Mouse (Mus musculus): ENCODE measurements at regions not wholly inside any gene's neighbourhood (a gene's known extent, or its start where the extent isn't known, plus 50 kb on each side); places are given as distances from the start of the nearest gene placed in this dataset.

DNA sequence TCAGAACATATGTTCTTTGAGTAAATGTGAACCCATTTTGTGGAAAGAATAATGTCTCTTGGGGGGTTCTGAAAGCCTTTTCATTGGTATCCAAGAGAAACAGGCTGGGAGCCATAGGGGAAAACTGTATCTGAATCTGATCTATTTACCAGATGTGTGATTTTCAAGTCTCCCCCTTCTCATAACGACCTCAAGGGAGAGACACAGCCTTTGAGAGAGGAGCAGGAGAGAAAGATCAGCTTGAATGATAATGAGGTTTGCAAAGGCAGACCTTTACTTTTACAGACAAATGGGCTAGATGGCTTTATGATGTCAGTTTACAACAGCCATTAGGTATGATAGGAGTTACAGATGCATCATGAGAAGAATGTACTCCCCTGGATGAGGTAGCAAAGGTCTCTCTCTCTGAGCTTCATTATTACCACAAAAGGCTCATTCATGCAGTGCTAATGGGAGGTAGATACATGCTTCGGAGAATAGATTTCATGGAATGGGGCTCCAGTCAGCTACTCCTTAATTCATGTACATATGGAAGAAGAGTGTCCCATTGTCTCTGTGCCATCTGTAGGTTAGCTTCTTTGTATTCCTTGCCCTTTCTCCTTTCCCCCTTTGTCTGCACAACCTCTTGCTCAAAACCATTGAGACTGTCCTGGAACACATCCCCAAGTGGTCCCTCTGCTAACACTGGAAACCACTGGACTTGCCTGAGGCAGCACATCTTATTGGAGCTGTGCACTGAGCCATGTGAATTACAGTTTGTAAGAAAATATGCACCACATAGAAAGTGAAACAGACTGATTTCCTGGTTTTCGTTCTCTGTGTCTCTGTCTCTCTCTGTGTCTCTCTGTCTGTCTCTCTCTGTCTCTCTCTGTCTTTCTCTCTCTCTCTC, 207.5 kb upstream of the Pter start:
- Histone ChIP-seq H3K36me3 (replicated peaks; ENCODE audit: control insufficient read depth, insufficient read depth, low read length) (no peaks in the 10 kb centered on the region), H3K4me2 (ENCODE audit: low read depth, low read length) (no peak overlapping the region), H3K27me3 (ENCODE audit: control insufficient read depth, insufficient read depth, low read length) (no peaks in the 10 kb centered on the region), H3K27ac (ENCODE audit: low read depth) (no peak overlapping the region), H3K9me3 (replicated peaks; ENCODE audit: control insufficient read depth, low read length) (no peaks in the 10 kb centered on the region), H3K4me1 (ENCODE audit: control insufficient read depth, insufficient read depth) (no peaks in the 10 kb centered on the region), H3K4me3 (ENCODE audit: low read depth, low read length) (no peak overlapping the region), H3K9ac (replicated peaks; ENCODE audit: low read depth, low read length) (no peak overlapping the region)
- DNase-seq (ENCODE audit: low spot score): no peak
- WGBS: 59% methylated on average over 3 of the region's 3 CpGs
- TF ChIP-seq EP300 (IDR thresholded peaks at IDR 0.05; ENCODE audit: low read depth) (no peak), CTCF (IDR thresholded peaks at IDR 0.05; ENCODE audit: low read depth) (no peak)
- ATAC-seq (ENCODE audit: insufficient read depth, low read depth): no peak

DNA sequence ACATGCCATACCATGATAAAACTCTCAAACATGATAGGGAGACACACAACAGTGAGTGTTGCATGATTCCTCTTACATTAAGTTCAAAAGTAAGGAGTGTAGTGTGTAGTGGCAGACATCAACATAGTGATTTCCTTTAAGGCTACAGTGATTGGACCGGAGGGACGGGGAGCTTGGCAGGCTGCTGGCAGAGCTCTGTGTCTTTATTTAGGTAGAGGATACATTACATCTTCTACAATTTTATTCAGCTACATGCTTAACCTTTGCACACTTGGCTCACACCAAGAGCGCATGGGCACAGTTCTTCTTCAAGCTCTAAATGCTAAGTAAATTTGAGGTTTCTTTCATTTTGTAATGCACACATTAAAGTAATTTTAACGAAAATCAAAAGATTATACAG, 194.6 kb upstream of the Pter start:
- DNase-seq (ENCODE audit: low spot score) (no peak), ATAC-seq (ENCODE audit: insufficient read depth, low read depth) (no peak)
- H3K4me2 ChIP-seq (ENCODE audit: low read depth, low read length): no peak overlapping the region
- H3K4me1 ChIP-seq (ENCODE audit: control insufficient read depth, insufficient read depth): no peaks in the 10 kb centered on the region
- H3K36me3 ChIP-seq (replicated peaks; ENCODE audit: control insufficient read depth, insufficient read depth, low read length): no peaks in the 10 kb centered on the region
- H3K9me3 ChIP-seq (replicated peaks; ENCODE audit: control insufficient read depth, low read length): no peaks in the 10 kb centered on the region
- TF ChIP-seq EP300 (IDR thresholded peaks at IDR 0.05; ENCODE audit: low read depth) (no peak), CTCF (IDR thresholded peaks at IDR 0.05; ENCODE audit: low read depth) (no peak)
- H3K27ac ChIP-seq (ENCODE audit: low read depth): no peak overlapping the region
- 53% methylated on average over 4 of the region's 4 CpGs for WGBS
- no peak overlapping the region for H3K4me3 ChIP-seq (ENCODE audit: low read depth, low read length)
- no peaks in the 10 kb centered on the region for H3K27me3 ChIP-seq (ENCODE audit: control insufficient read depth, insufficient read depth, low read length)
- H3K9ac ChIP-seq (replicated peaks; ENCODE audit: low read depth, low read length): no peak overlapping the region

DNA sequence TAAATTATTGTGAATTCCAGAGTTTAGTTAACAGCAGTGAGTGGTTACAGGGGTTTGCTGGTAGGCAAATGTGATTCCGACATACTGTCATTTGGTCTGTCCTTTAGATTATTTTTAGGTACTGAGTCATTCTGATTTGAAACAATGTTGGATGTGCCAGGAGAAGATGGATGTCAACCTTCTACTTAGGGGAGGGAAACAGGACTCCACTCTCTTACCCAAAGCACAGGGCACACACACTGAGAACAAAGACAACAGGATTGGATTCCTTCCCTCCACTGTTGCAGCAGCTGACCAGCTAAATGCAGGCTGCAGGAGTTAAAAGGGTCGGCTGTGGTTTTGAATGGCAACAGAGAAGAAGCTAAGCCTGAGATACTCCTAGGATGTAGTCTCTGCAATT, 186.7 kb upstream of the Pter start:
- H3K36me3 ChIP-seq (replicated peaks; ENCODE audit: control insufficient read depth, insufficient read depth, low read length): no peaks in the 10 kb centered on the region
- no peak overlapping the region for H3K9ac ChIP-seq (replicated peaks; ENCODE audit: low read depth, low read length)
- H3K27me3 ChIP-seq (ENCODE audit: control insufficient read depth, insufficient read depth, low read length): no peaks in the 10 kb centered on the region
- no peaks in the 10 kb centered on the region for H3K9me3 ChIP-seq (replicated peaks; ENCODE audit: control insufficient read depth, low read length)
- WGBS: 18% methylated on average over 2 of the region's 2 CpGs
- DNase-seq (ENCODE audit: low spot score): peak; percentile 65
- ATAC-seq (ENCODE audit: insufficient read depth, low read depth): peak; percentile 57
- no peaks in the 10 kb centered on the region for H3K4me1 ChIP-seq (ENCODE audit: control insufficient read depth, insufficient read depth)
- no peak overlapping the region for H3K4me3 ChIP-seq (ENCODE audit: low read depth, low read length)
- H3K4me2 ChIP-seq (ENCODE audit: low read depth, low read length): no peak overlapping the region
- TF ChIP-seq CTCF (IDR thresholded peaks at IDR 0.05; ENCODE audit: low read depth): no peak
- no peak for TF ChIP-seq EP300 (IDR thresholded peaks at IDR 0.05; ENCODE audit: low read depth)
- peak overlapping the region; percentile 16; the same call in 1 of the 2 replicates for H3K27ac ChIP-seq (ENCODE audit: low read depth)

DNA sequence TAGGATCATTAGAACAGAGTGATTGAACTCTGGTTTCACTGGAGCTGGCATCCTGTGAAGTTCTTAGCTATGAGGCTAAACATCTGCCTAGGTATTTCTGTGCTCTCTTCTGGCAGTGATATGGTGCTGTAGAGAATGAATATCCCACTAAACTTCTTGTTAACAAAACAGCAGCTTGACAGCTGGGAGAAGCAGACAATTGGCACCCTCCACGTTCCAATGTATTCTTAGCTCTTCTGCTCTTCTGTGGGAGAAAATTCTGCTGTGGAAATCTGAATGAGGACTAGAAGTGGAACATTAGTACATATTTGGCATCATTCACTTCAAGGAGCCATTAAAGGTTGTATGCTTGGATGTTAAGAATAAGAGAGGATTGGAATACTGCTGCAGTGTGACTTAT, 177.0 kb upstream of the Pter start:
- H3K9ac ChIP-seq (replicated peaks; ENCODE audit: low read depth, low read length): no peak overlapping the region
- no peak for ATAC-seq (ENCODE audit: insufficient read depth, low read depth)
- H3K4me3 ChIP-seq (ENCODE audit: low read depth, low read length): no peak overlapping the region
- no peak overlapping the region for H3K4me2 ChIP-seq (ENCODE audit: low read depth, low read length)
- H3K9me3 ChIP-seq (replicated peaks; ENCODE audit: control insufficient read depth, low read length): no peaks in the 10 kb centered on the region
- H3K36me3 ChIP-seq (replicated peaks; ENCODE audit: control insufficient read depth, insufficient read depth, low read length): no peaks in the 10 kb centered on the region
- DNase-seq (ENCODE audit: low spot score): no peak
- no peaks in the 10 kb centered on the region for H3K27me3 ChIP-seq (ENCODE audit: control insufficient read depth, insufficient read depth, low read length)
- peaks cover 26% of the 10 kb centered on the region for H3K4me1 ChIP-seq (ENCODE audit: control insufficient read depth, insufficient read depth)
- 31% methylated on average over 1 of the region's 1 CpGs for WGBS
- no peak for TF ChIP-seq CTCF (IDR thresholded peaks at IDR 0.05; ENCODE audit: low read depth)
- TF ChIP-seq EP300 (IDR thresholded peaks at IDR 0.05; ENCODE audit: low read depth): no peak
- H3K27ac ChIP-seq (ENCODE audit: low read depth): no peak overlapping the region

DNA sequence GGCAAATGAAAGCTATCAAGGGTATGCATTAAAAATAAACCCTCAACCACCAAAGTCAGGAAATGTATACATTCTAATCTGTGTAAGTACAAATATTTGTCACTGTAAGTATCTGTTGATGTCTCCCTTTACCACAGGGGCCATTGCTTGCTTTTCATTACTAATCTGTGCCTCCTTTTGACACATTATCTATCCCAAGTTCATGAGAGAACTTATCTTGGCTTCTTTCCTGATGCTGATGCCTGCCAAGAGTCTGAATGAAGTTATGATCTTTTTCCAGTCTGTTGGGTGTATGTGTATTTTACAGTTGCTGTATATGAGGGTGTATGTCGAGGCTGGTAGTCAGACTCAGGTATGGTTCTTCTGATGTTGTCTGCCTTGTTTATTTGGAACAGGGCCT, 165.0 kb upstream of the Pter start:
- no peaks in the 10 kb centered on the region for H3K36me3 ChIP-seq (replicated peaks; ENCODE audit: control insufficient read depth, insufficient read depth, low read length)
- H3K9me3 ChIP-seq (replicated peaks; ENCODE audit: control insufficient read depth, low read length): no peaks in the 10 kb centered on the region
- H3K4me1 ChIP-seq (ENCODE audit: control insufficient read depth, insufficient read depth): no peaks in the 10 kb centered on the region
- 37% methylated on average over 1 of the region's 1 CpGs for WGBS
- ATAC-seq (ENCODE audit: insufficient read depth, low read depth) (no peak), DNase-seq (ENCODE audit: low spot score) (no peak)
- H3K9ac ChIP-seq (replicated peaks; ENCODE audit: low read depth, low read length): no peak overlapping the region
- TF ChIP-seq CTCF (IDR thresholded peaks at IDR 0.05; ENCODE audit: low read depth) (no peak), EP300 (IDR thresholded peaks at IDR 0.05; ENCODE audit: low read depth) (no peak)
- H3K4me2 ChIP-seq (ENCODE audit: low read depth, low read length): no peak overlapping the region
- H3K27me3 ChIP-seq (ENCODE audit: control insufficient read depth, insufficient read depth, low read length): no peaks in the 10 kb centered on the region
- H3K27ac ChIP-seq (ENCODE audit: low read depth): no peak overlapping the region
- H3K4me3 ChIP-seq (ENCODE audit: low read depth, low read length): no peak overlapping the region

DNA sequence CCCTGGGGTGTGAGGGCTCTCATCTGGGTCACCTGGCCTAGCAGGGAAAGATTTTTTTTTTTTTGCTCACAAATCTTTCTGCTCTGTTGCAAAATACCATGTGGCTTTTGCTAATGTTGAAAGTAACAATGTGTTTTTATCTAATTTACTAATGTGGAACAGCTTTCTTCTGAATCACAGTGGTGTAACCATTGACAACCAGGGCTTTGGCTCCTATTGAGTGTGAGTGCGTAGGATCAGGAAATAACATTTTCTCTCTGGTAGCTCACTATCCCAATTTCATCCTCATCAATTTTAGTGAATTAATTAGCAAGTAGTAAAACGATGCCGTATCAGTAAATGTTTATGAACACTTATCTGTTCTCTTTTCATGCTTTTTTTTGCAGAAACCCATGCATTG, 163.9 kb upstream of the Pter start:
- Histone ChIP-seq H3K4me1 (ENCODE audit: control insufficient read depth, insufficient read depth) (no peaks in the 10 kb centered on the region), H3K9me3 (replicated peaks; ENCODE audit: control insufficient read depth, low read length) (no peaks in the 10 kb centered on the region), H3K9ac (replicated peaks; ENCODE audit: low read depth, low read length) (no peak overlapping the region), H3K27ac (ENCODE audit: low read depth) (no peak overlapping the region), H3K4me3 (ENCODE audit: low read depth, low read length) (no peak overlapping the region), H3K36me3 (replicated peaks; ENCODE audit: control insufficient read depth, insufficient read depth, low read length) (no peaks in the 10 kb centered on the region), H3K4me2 (ENCODE audit: low read depth, low read length) (no peak overlapping the region), H3K27me3 (ENCODE audit: control insufficient read depth, insufficient read depth, low read length) (no peaks in the 10 kb centered on the region)
- 90% methylated on average over 3 of the region's 3 CpGs for WGBS
- TF ChIP-seq EP300 (IDR thresholded peaks at IDR 0.05; ENCODE audit: low read depth) (no peak), CTCF (IDR thresholded peaks at IDR 0.05; ENCODE audit: low read depth) (no peak)
- DNase-seq (ENCODE audit: low spot score) (no peak), ATAC-seq (ENCODE audit: insufficient read depth, low read depth) (no peak)

All from heart, postnatal 0 days (tissue).